Mouse (Mus musculus): ENCODE measurements around the gene Foxg1. TPM values are rescaled to one million over a fixed set of nuclear protein-coding genes. Genes with fewer than 3 reads are reported as not detected.

Foxg1 gene
- total RNA-seq, 2 experiments from 2014 or later: not detected

- no peak for ATAC-seq (replicated peaks; ENCODE audit: low FRiP score, low TSS enrichment, poor library complexity, severe bottlenecking)
These were observed 17.8 kb downstream of the Foxg1 start for GRCm38 (mm10) chr12:49400036-49400852.

DNA sequence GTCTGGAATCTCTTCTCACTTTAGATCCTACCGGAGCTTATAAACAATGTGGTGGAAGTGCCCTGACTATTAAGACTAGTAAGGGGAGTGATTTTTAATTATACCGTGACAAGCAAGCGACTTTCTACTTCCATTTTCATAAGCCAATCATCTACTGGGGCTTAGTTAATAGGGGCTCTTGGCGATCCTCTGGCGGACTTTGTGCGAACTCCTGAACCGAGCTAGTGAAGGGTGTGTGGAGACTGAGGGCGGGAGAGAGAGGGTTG is 18.3 kb downstream of the Foxg1 start:
- no peak for ATAC-seq (replicated peaks; ENCODE audit: low FRiP score, low TSS enrichment, poor library complexity, severe bottlenecking)

DNA sequence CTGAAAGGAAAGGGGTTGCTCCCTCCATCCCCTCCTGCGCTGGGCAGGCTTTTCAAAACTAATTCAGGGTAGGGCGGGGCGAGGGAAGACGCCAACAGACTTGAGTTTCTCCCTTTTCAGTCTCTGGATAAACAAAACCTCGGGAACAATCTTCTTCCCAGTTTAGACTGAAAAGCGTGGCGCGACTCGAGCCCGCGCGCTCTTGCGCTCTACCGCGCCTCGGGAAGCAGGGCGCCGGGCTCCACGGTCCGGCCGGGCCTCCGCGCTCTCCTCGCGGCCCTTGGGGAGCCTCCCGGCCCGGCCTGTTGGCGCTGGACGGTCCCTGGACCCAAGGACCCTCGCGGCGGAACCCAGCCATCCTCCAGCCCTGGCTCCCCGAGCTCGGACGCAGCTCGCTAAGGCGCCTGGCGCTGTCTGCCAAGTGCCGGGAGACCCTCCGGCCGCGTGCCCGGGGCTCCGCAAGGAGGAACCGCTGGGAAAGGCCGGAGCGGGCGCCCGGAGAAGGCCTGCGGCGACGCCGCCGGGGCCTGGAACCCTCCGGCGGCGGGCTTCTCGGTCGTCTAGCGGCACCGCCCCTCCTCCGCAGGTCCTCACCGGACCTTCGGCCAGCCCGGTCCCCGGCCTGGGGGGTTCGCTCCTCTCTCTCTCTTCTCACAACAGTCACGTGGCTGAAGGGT is 18.8 kb downstream of the Foxg1 start:
- ATAC-seq (replicated peaks; ENCODE audit: low FRiP score, low TSS enrichment, poor library complexity, severe bottlenecking): no peak

DNA sequence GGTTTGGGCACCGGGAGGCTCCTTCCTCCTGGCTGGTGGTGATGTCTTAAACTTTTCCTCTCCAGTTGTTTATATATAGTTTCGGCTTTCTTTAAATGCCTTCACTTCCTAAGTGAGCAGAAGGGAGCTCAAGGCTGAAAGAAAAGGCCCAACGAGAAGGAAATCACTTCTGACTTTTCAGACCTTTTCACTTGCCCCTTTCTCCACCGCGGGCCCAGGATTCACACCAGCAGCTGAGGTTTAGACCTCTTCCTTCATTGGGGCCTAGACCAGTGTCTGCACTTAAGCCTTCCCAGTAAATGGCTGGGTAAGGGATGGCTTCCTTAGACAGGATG is 19.3 kb downstream of the Foxg1 start:
- ATAC-seq (replicated peaks; ENCODE audit: low FRiP score, low TSS enrichment, poor library complexity, severe bottlenecking): no peak

DNA sequence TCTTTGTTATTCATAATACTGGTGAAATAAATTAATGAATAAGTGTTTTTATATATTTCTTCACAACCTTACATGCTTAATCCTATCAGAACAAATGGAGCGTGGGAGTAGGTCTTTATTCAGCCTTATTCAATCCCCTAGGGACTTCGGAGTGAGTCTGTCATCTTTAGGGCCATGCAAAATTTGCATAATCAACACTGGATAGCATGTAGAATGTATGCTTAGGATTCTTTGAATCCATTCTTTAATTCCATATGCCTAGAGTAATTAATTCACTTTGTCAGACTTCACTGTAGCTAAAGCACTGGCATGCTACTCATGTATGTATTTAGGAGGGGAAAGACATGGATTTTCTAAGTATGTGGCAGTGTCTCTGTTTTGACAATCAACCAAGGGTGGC is 27.4 kb downstream of the Foxg1 start:
- no peak for ATAC-seq (replicated peaks; ENCODE audit: low FRiP score, low TSS enrichment, poor library complexity, severe bottlenecking)

DNA sequence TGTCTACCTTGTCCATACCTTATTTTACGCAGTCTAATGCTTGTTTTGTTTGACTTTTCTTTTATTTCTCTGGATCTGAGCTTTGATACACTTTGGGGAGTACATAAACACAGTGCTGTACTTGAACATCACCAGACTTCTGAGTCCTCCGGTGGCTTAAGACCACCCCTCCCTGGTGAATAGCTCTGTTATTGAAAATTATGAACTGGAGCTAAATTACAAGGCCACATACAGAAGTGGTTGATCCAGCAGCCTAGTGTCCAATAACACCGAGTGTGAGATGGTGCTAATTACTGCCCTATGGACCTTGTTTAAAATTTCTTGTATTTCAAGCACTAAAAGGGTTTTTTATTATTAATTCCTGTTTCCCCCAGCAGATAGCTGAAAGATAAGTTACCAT is 35.5 kb downstream of the Foxg1 start:
- no peak for ATAC-seq (replicated peaks; ENCODE audit: low FRiP score, low TSS enrichment, poor library complexity, severe bottlenecking)

Other genes starting within 250 kb of the Foxg1 start
- gene Gm43517, start 2.5 kb downstream of the Foxg1 start, total RNA-seq (2014; fragmentation: Nextera tagmentation): not detected in 2 replicates
- not detected in 2 replicates for gene Gm43517, start 2.5 kb downstream of the Foxg1 start, total RNA-seq (2017)